Mouse (Mus musculus): ENCODE results near the gene Slc25a31. TPM values are rescaled to one million over a fixed set of nuclear protein-coding genes. Genes with fewer than 3 reads are reported as not detected.

Slc25a31 gene
- total and polyA plus RNA-seq, 3 experiments: not detected

- TF ChIP-seq RAD21 (IDR thresholded peaks at IDR 0.05; ENCODE audit: low read depth, low read length) (no peak), SIN3A (IDR thresholded peaks at IDR 0.05; ENCODE audit: low read length) (peak; percentile 89), EP300 (IDR thresholded peaks at IDR 0.05; ENCODE audit: low read depth in 1 of 2, low read length in 2 of 2) (peak; percentile 86), ETS1 (IDR thresholded peaks at IDR 0.05; ENCODE audit: low read depth, low read length) (peak; percentile 88), POLR2AphosphoS5 (IDR thresholded peaks at IDR 0.05; ENCODE audit: borderline replicate concordance, low read depth, low read length) (no peak), CHD1 (IDR thresholded peaks at IDR 0.05; ENCODE audit: low read depth, low read length) (no peak), E2F4 (IDR thresholded peaks at IDR 0.05; ENCODE audit: borderline replicate concordance, low read depth, low read length) (no peak), NELFE (IDR thresholded peaks at IDR 0.05; ENCODE audit: low read depth, low read length) (0 out of 2 replicates have a peak, but pooled peaks have one; percentile 26), POLR2AphosphoS2 (IDR thresholded peaks at IDR 0.05; ENCODE audit: low read length) (no peak), MAZ (IDR thresholded peaks at IDR 0.05; ENCODE audit: low read depth, low read length) (peak; percentile 99), MXI1 (IDR thresholded peaks at IDR 0.05; ENCODE audit: low read depth, low read length) (peak; percentile 72), ZNF384 (IDR thresholded peaks at IDR 0.05; ENCODE audit: low read depth, low read length) (peak; percentile 90), SMC3 (IDR thresholded peaks at IDR 0.05; ENCODE audit: low read depth, low read length) (no peak)
These were observed 29.8 kb downstream of the Slc25a31 start (continued) for GRCm38 (mm10) chr3:40738381-40738912.

GRCm38 (mm10) chr3:40744024-40744835 is 35.6 kb downstream of the Slc25a31 start, which contains the start of gene Hspa4l:
Gene Hspa4l, plus strand, starts transcription at chr3:40744495.
- H3K36me3 ChIP-seq (ENCODE audit: control insufficient read depth in 1 of 2, insufficient read depth in 2 of 2, low read length in 2 of 2): peaks cover 0 to 25% of the 10 kb centered on the region in 2 experiments; a peak in 2 of 4 replicates
- no peak for TF ChIP-seq MEF2A (IDR thresholded peaks at IDR 0.05; ENCODE audit: extremely low read depth, insufficient replicate concordance, low read depth, low read length, poor library complexity, severe bottlenecking)
- TF ChIP-seq ZKSCAN1 (IDR thresholded peaks at IDR 0.05; ENCODE audit: low read depth, low read length): no peak
- TF ChIP-seq TAL1 (IDR thresholded peaks at IDR 0.05; ENCODE audit: low read length): no peak
- TF ChIP-seq USF1 (IDR thresholded peaks at IDR 0.05; ENCODE audit: low read depth, low read length): no peak
- TF ChIP-seq NRF1 (IDR thresholded peaks at IDR 0.05; ENCODE audit: insufficient read depth, low read depth, low read length, poor library complexity, severe bottlenecking): no peak
- TF ChIP-seq ELF1 (IDR thresholded peaks at IDR 0.05; ENCODE audit: low read depth, low read length): no peak
- TF ChIP-seq HCFC1 (IDR thresholded peaks at IDR 0.05; ENCODE audit: low read depth, low read length): peak; percentile 33; the same call in 1 of the 2 replicates
- H3K27ac ChIP-seq (ENCODE audit: control insufficient read depth, low read depth, low read length): peak within 1 kb of the TSS; percentile 69
- peaks cover 5 to 26% of the 10 kb centered on the region in 2 experiments for H3K4me1 ChIP-seq (ENCODE audit: control insufficient read depth in 1 of 2, insufficient read depth in 2 of 2, low read length in 2 of 2)
- DNase-seq (ENCODE audit: low read depth, low spot score): peak; percentile 60
- H3K79me2 ChIP-seq (ENCODE audit: control insufficient read depth, insufficient read depth, low read length, poor library complexity): peaks cover 12% of the 10 kb centered on the region
- H3K9me3 ChIP-seq (replicated peaks; ENCODE audit: insufficient read depth, low read length): no peaks in the 10 kb centered on the region
- peak within 1 kb of the TSS; percentile 83 for H3K9ac ChIP-seq (ENCODE audit: control insufficient read depth, low read depth, low read length, poor library complexity, severe bottlenecking)
- H3K4me3 ChIP-seq (ENCODE audit: control insufficient read depth in 1 of 2, insufficient read depth in 1 of 2, low read depth in 2 of 2, low read length in 2 of 2): peak within 1 kb of the TSS; percentile 88 to 100
- H3K27me3 ChIP-seq (ENCODE audit: control insufficient read depth in 1 of 2, insufficient read depth in 2 of 2, low read length in 2 of 2): no peaks in the 10 kb centered on the region

All from MEL (cell line).